Mouse (Mus musculus) heart, adult 10 weeks (tissue): Measurements from ENCODE around the gene Olfr63. TPM values are rescaled to one million over a fixed set of nuclear protein-coding genes. Genes with fewer than 3 reads are reported as not detected.

ENCODE experiments used
- polyA plus RNA-seq: library from polyadenylated mRNA; stranded (reverse); fragments of 350-450 nt; fragmentation: Illumina TruSeq; extraction: RNeasy Lipid Tissue Mini Kit (QIAGEN cat#74804); gene quantifications from one replicate; pipeline ENCODE4 v1.2.3, GENCODE M21; 2014; ENCODE audit warnings: low read depth, low replicate concordance

The Olfr63 gene
- polyA plus RNA-seq: not detected

GRCm38 (mm10) chr17:33264376-33264775 is at the start of gene Olfr63:
Olfr63 (plus strand) TSS chr17:33264676.

GRCm38 (mm10) chr17:33221590-33221989 is 42.9 kb upstream of the Olfr63 start, which contains the start of gene Olfr1564:
Olfr1564 (minus strand) TSS chr17:33221690.

GRCm38 (mm10) chr17:33254530-33255318 is 9.8 kb upstream of the Olfr63 start, which contains the start of gene Zfp955a:
Zfp955a (minus strand) TSS chr17:33255145.

DNA sequence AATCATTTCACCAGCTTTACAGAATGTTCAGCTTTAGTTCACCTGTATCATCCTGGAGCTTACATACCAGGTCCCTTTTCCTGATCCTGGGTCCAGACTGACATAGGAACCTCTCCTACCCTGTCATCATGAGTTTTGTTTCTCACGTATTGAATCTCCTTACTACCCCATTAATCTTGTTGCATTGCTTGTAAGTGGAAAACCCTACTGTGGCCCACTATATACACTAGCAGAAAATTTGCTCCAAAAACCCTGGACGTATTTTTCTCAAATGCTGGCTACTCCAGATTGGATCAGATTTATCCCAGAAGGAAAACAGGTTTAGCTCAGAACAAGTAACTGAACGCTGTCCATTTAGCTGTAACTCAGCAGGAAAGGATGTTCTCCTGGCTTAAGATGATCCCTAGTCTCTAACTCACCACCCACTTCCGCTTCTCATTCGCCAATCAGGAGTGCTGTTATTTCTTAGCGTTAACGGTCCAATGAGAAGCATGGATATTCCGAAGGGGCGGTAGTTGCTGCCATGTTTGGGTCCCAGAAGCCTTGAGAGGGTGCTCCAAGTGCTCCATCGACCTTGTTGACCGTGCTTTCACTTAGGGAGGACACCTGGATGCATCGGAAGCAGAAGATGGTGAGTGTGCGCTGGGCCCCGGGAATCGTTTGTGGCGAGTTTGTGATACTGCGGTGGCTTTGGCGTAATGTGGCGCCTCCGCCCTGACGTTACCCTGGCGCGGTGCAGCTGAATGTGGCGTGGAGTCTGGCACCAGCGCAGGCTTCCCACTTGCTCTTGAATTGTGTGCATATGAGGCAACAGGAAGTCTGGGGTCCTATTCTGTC is 24.8 kb downstream of the Olfr63 start, which contains the start of gene Zfp955b:
TSS of gene Zfp955b (plus strand) at position 506 of the 837 bp plus-strand sequence.

Other genes starting within 250 kb of the Olfr63 start
- gene Zfp763, start 231.3 kb upstream of the Olfr63 start, polyA plus RNA-seq: 2.8 TPM
- not detected for gene 4921501E09Rik, start 196.6 kb upstream of the Olfr63 start, polyA plus RNA-seq
- gene Zfp563, start 175.4 kb upstream of the Olfr63 start, polyA plus RNA-seq: 3.6 TPM
- gene Morc2b, start 125.0 kb upstream of the Olfr63 start, polyA plus RNA-seq: 0.47 TPM
- gene Olfr55, start 96.2 kb upstream of the Olfr63 start, polyA plus RNA-seq: not detected
- not detected for gene Olfr239, start 73.4 kb upstream of the Olfr63 start, polyA plus RNA-seq
- 0.13 TPM for gene Olfr1564, start 43.0 kb upstream of the Olfr63 start, polyA plus RNA-seq
- 11.8 TPM for gene Zfp955a, start 9.5 kb upstream of the Olfr63 start, polyA plus RNA-seq
- gene Zfp955b, start 24.9 kb downstream of the Olfr63 start, polyA plus RNA-seq: 9.9 TPM
- gene Zfp81, start 94.2 kb downstream of the Olfr63 start, polyA plus RNA-seq: 3.3 TPM
- gene Zfp101, start 130.0 kb downstream of the Olfr63 start, polyA plus RNA-seq: 3.8 TPM
- gene Actl9, start 168.2 kb downstream of the Olfr63 start, polyA plus RNA-seq: not detected